Mouse (Mus musculus): ENCODE results near the gene Ubr4.

DNA sequence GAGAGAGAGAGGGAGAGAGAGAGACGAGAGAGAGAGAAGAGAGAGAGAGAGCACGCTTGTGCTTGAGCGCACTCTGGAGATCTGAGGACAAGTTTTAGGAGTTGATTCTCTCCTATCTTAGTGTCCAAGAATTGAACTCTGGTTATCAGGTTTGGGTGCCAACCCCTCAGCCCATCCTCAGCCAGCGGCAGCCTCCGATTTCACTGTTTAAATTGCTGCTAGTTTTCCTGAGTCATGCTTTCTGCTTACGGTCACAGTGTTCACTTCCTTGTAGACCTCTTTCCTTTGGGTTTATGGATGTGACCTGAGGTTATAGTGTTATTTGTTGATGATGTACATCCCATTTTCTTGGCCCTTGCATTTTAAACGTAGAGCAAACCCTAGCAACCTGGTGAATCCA is 29.8 kb downstream of the Ubr4 start:
- TF ChIP-seq CTCF (IDR thresholded peaks at IDR 0.05) = no peak
- TF ChIP-seq POLR2A (IDR thresholded peaks at IDR 0.05; ENCODE audit: insufficient read depth, low read depth, low read length) = no peak
- no peak for TF ChIP-seq EP300 (IDR thresholded peaks at IDR 0.05; ENCODE audit: insufficient read depth, low read depth, low read length)
